18 mouse cellular contexts compared by ENCODE assay signal in the genomic region with DNA sequence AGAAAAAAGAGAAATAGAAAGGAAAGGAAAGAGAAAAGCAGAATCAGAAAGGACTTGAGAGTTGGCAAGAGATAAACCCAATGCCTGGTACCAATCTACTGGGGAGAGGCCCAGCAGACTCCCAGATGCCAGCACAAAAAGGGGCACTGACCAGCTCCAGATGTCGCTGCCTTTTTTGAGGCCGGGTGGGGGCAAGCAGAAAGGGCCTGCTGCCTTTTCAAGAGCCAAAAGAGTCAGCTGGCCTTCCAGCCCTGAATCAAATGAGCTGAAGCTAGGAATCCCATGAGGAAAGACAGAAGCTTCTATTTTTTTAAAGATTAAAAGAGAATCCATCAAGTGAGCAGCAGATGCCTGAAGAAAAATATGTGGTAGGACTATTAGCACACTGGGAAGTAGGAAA.
"Had no signal": no experiment of that assay in that cellular context is flagged by ENCODE, and none has a peak within 500 bp of the region (broad histone marks: within the 10 kb centered on the region; RNA-seq: fewer than 3 reads in every experiment).

No protein-coding gene starts in this region.

- H3K27ac ChIP-seq: liver, embryonic 13.5 days; macrophage; midbrain, embryonic 10.5 days; midbrain, embryonic 13.5 days; stomach, postnatal 0 days had no signal

- H3K9ac ChIP-seq: liver, embryonic 13.5 days; midbrain, embryonic 13.5 days had no signal

- ATAC-seq: midbrain, embryonic 13.5 days; midbrain, embryonic 16.5 days had no signal

- H3K4me3 ChIP-seq: liver, embryonic 13.5 days; megakaryocyte, embryonic 14.5 days; midbrain, embryonic 10.5 days; midbrain, embryonic 13.5 days; myocyte had no signal

- DNase-seq: kidney, adult 2 months; kidney, postnatal 10 days; kidney, postnatal 36 days; layer of hippocampus, postnatal 36 days; liver, embryonic 13.5 days; lung, adult 2 months; right cerebral cortex, adult 18-20 months; right cerebral cortex, postnatal 14 days; right cerebral cortex, postnatal 4 days; thymus, adult 2 months; thymus, postnatal 14 days had no signal

- H3K4me2 ChIP-seq: liver, embryonic 13.5 days; midbrain, embryonic 13.5 days had no signal

- H3K27me3 ChIP-seq: liver, embryonic 13.5 days; megakaryocyte, embryonic 14.5 days; midbrain, embryonic 13.5 days had no signal

- H3K9me3 ChIP-seq: liver, embryonic 13.5 days; megakaryocyte, embryonic 14.5 days; midbrain, embryonic 10.5 days; midbrain, embryonic 13.5 days had no signal

- H3K36me3 ChIP-seq: liver, embryonic 13.5 days; midbrain, embryonic 10.5 days; midbrain, embryonic 13.5 days had no signal

- H3K4me1 ChIP-seq: liver, embryonic 13.5 days; megakaryocyte, embryonic 14.5 days; midbrain, embryonic 10.5 days had no signal
